In genomic region chr14:22530706-22531105, GRCm38 (mm10) we compare ENCODE assay signal across 15 mouse cellular contexts.
"Had no signal": no experiment of that assay in that cellular context is flagged by ENCODE, and none has a peak within 500 bp of the region (broad histone marks: within the 10 kb centered on the region; RNA-seq: fewer than 3 reads in every experiment).

No protein-coding gene starts in this region.

- H3K4me2 ChIP-seq: neural tube, embryonic 15.5 days; stomach, embryonic 15.5 days had no signal

- DNase-seq: retina, postnatal 1 day; right cerebral cortex, adult 18-20 months; right cerebral cortex, postnatal 14 days; right cerebral cortex, postnatal 25 days; right cerebral cortex, postnatal 4 days; spleen, adult 18-20 months; thymus, adult 18-20 months; thymus, adult 2 months; thymus, postnatal 14 days; thymus, postnatal 25 days; thymus, postnatal 36 days; thymus, postnatal 4 days had no signal

- H3K27ac ChIP-seq: neural tube, embryonic 15.5 days; stomach, embryonic 15.5 days; stomach, postnatal 0 days had no signal

- H3K4me3 ChIP-seq: neural tube, embryonic 15.5 days; stomach, embryonic 15.5 days had no signal

- H3K27me3 ChIP-seq: neural tube, embryonic 15.5 days; stomach, embryonic 15.5 days had no signal

- H3K9ac ChIP-seq: neural tube, embryonic 15.5 days; stomach, embryonic 15.5 days had no signal

- H3K4me1 ChIP-seq: neural tube, embryonic 15.5 days; stomach, embryonic 15.5 days had no signal

- H3K36me3 ChIP-seq: neural tube, embryonic 15.5 days; stomach, embryonic 15.5 days had no signal

- H3K9me3 ChIP-seq: neural tube, embryonic 15.5 days; stomach, embryonic 15.5 days had no signal
